Mouse (Mus musculus): Measurements from ENCODE around the gene Eef1a2. TPM values are rescaled to one million over a fixed set of nuclear protein-coding genes. Genes with fewer than 3 reads are reported as not detected.

The Eef1a2 gene
- 2.8 and 7.1 TPM in 2 replicates for polyA plus RNA-seq (2015; fragmentation: Nextera tagmentation; extraction: Ambion mirVana)

GRCm38 (mm10) chr2:181156248-181157121 is at the start of gene Eef1a2:
Gene Eef1a2, minus strand, starts transcription at chr2:181157014.

GRCm38 (mm10) chr2:181202422-181202821 is 45.6 kb upstream of the Eef1a2 start, which contains the start of gene Ptk6:
Gene Ptk6, minus strand, starts transcription at chr2:181202789.

GRCm38 (mm10) chr2:181187121-181188000 is 30.5 kb upstream of the Eef1a2 start, which contains the start of gene Ppdpf:
Gene Ppdpf, plus strand, starts transcription at chr2:181187247.

GRCm38 (mm10) chr2:181134591-181135445 is 22.0 kb downstream of the Eef1a2 start, which contains the start of gene Kcnq2:
Gene Kcnq2, minus strand, starts transcription at chr2:181135300.

Other genes starting within 250 kb of the Eef1a2 start
- 30.7 and 37.8 TPM in 2 replicates for gene Ythdf1, start 236.1 kb downstream of the Eef1a2 start, polyA plus RNA-seq (2015; fragmentation: Nextera tagmentation; extraction: Ambion mirVana)
- gene Birc7, start 228.0 kb downstream of the Eef1a2 start, polyA plus RNA-seq (2015; fragmentation: Nextera tagmentation; extraction: Ambion mirVana) = 0.24 TPM in 1 of 2 replicates, not detected in the other
- 41.6 and 66.4 TPM in 2 replicates for gene Nkain4, start 202.3 kb downstream of the Eef1a2 start, polyA plus RNA-seq (2015; fragmentation: Nextera tagmentation; extraction: Ambion mirVana)
- gene Arfgap1, start 189.8 kb downstream of the Eef1a2 start, polyA plus RNA-seq (2015; fragmentation: Nextera tagmentation; extraction: Ambion mirVana) = 44.6 and 60.0 TPM in 2 replicates
- 2.3 and 3.7 TPM in 2 replicates for gene Col20a1, start 170.5 kb downstream of the Eef1a2 start, polyA plus RNA-seq (2015; fragmentation: Nextera tagmentation; extraction: Ambion mirVana)
- 3.1 and 5.4 TPM in 2 replicates for gene Chrna4, start 113.5 kb downstream of the Eef1a2 start, polyA plus RNA-seq (2015; fragmentation: Nextera tagmentation; extraction: Ambion mirVana)
- gene Kcnq2, start 21.7 kb downstream of the Eef1a2 start, polyA plus RNA-seq (2015; fragmentation: Nextera tagmentation; extraction: Ambion mirVana) = 3.5 and 8.4 TPM in 2 replicates
- 216 TPM in 2 replicates for gene Ppdpf, start 30.2 kb upstream of the Eef1a2 start, polyA plus RNA-seq (2015; fragmentation: Nextera tagmentation; extraction: Ambion mirVana)
- 0.05 TPM in 1 of 2 replicates, not detected in the other for gene Ptk6, start 45.8 kb upstream of the Eef1a2 start, polyA plus RNA-seq (2015; fragmentation: Nextera tagmentation; extraction: Ambion mirVana)
- 0.25 and 0.57 TPM in 2 replicates for gene Srms, start 56.2 kb upstream of the Eef1a2 start, polyA plus RNA-seq (2015; fragmentation: Nextera tagmentation; extraction: Ambion mirVana)
- gene Fndc11, start 63.0 kb upstream of the Eef1a2 start, polyA plus RNA-seq (2015; fragmentation: Nextera tagmentation; extraction: Ambion mirVana) = 0.41 TPM in 1 of 2 replicates, not detected in the other
- 0.93 and 1.5 TPM in 2 replicates for gene Helz2, start 85.0 kb upstream of the Eef1a2 start, polyA plus RNA-seq (2015; fragmentation: Nextera tagmentation; extraction: Ambion mirVana)
- gene Gmeb2, start 131.0 kb upstream of the Eef1a2 start, polyA plus RNA-seq (2015; fragmentation: Nextera tagmentation; extraction: Ambion mirVana) = 7.2 and 8.2 TPM in 2 replicates
- 90.5 and 285 TPM in 2 replicates for gene Stmn3, start 157.5 kb upstream of the Eef1a2 start, polyA plus RNA-seq (2015; fragmentation: Nextera tagmentation; extraction: Ambion mirVana)
- gene Rtel1, start 162.7 kb upstream of the Eef1a2 start, polyA plus RNA-seq (2015; fragmentation: Nextera tagmentation; extraction: Ambion mirVana) = 12.9 and 16.5 TPM in 2 replicates
- 16.2 and 28.2 TPM in 2 replicates for gene Zgpat, start 207.9 kb upstream of the Eef1a2 start, polyA plus RNA-seq (2015; fragmentation: Nextera tagmentation; extraction: Ambion mirVana)
- gene Arfrp1, start 208.4 kb upstream of the Eef1a2 start, polyA plus RNA-seq (2015; fragmentation: Nextera tagmentation; extraction: Ambion mirVana) = 31.9 and 39.6 TPM in 2 replicates
- 9.4 and 10.7 TPM in 2 replicates for gene Lime1, start 223.1 kb upstream of the Eef1a2 start, polyA plus RNA-seq (2015; fragmentation: Nextera tagmentation; extraction: Ambion mirVana)

Measured in adrenal gland, postnatal 0 days (tissue).